Mouse (Mus musculus) gastrocnemius, postnatal 10 days (tissue): ENCODE results near the gene Aatf. TPM values are rescaled to one million over a fixed set of nuclear protein-coding genes. Genes with fewer than 3 reads are reported as not detected.
"Not testable (repeated sequence)": the region's sequence is repeated elsewhere in the genome, so short reads cannot be mapped to it uniquely, and the experiment has no call there.

ENCODE experiments used
- DNase-seq: peaks from one replicate; pipeline ENCODE4 v3.0.0; 2021; ENCODE audit warnings: mixed read lengths
- total RNA-seq, 2 experiments: library from RNA; stranded (reverse); gene quantifications; 2 replicates each; pipeline ENCODE4 v1.2.3; 2021

Aatf gene
- total RNA-seq, 2 experiments from 2014 or later: 13.0 to 15.7 TPM

GRCm38 (mm10) chr11:84442554-84443331, 70.6 kb downstream of the Aatf start:
- DNase-seq: no peak

GRCm38 (mm10) chr11:84440402-84440801, 72.9 kb downstream of the Aatf start:
- no peak for DNase-seq

- DNase-seq: no peak
Measured at GRCm38 (mm10) chr11:84434879-84435278, 78.4 kb downstream of the Aatf start.

- no peak for DNase-seq
Measured at GRCm38 (mm10) chr11:84430336-84430735, 83.0 kb downstream of the Aatf start.

- DNase-seq: no peak
Measured at GRCm38 (mm10) chr11:84429581-84429980, 83.7 kb downstream of the Aatf start.

GRCm38 (mm10) chr11:84426633-84426998, 86.7 kb downstream of the Aatf start:
- DNase-seq: no peak

GRCm38 (mm10) chr11:84425736-84426632, 87.3 kb downstream of the Aatf start:
- DNase-seq: no peak

GRCm38 (mm10) chr11:84420779-84421178, 92.5 kb downstream of the Aatf start:
- no peak for DNase-seq

GRCm38 (mm10) chr11:84413111-84413510, 100.2 kb downstream of the Aatf start:
- DNase-seq: no peak

GRCm38 (mm10) chr11:84412201-84412934, 101.0 kb downstream of the Aatf start:
- no peak for DNase-seq

GRCm38 (mm10) chr11:84411642-84412018, 101.7 kb downstream of the Aatf start:
- no peak for DNase-seq

GRCm38 (mm10) chr11:84410879-84411641, 102.3 kb downstream of the Aatf start:
- DNase-seq: no peak

GRCm38 (mm10) chr11:84410383-84410782, 102.9 kb downstream of the Aatf start:
- DNase-seq: no peak

- DNase-seq: no peak
Measured at GRCm38 (mm10) chr11:84406733-84407132, 106.6 kb downstream of the Aatf start.

GRCm38 (mm10) chr11:84395010-84395409, 118.3 kb downstream of the Aatf start:
- no peak for DNase-seq

GRCm38 (mm10) chr11:84393571-84393970, 119.8 kb downstream of the Aatf start:
- DNase-seq: no peak

- not testable (repeated sequence) for DNase-seq
Measured at GRCm38 (mm10) chr11:84392066-84392465, 121.3 kb downstream of the Aatf start.

- no peak for DNase-seq
Measured at GRCm38 (mm10) chr11:84391126-84391525, 122.2 kb downstream of the Aatf start.

GRCm38 (mm10) chr11:84389332-84389731, 124.0 kb downstream of the Aatf start:
- DNase-seq: no peak

GRCm38 (mm10) chr11:84383891-84384290, 129.4 kb downstream of the Aatf start:
- no peak for DNase-seq

- DNase-seq: no peak
Measured at GRCm38 (mm10) chr11:84382450-84382849, 130.9 kb downstream of the Aatf start.
